Mouse (Mus musculus): ENCODE data around the gene Ppih.

The Ppih gene

DNA sequence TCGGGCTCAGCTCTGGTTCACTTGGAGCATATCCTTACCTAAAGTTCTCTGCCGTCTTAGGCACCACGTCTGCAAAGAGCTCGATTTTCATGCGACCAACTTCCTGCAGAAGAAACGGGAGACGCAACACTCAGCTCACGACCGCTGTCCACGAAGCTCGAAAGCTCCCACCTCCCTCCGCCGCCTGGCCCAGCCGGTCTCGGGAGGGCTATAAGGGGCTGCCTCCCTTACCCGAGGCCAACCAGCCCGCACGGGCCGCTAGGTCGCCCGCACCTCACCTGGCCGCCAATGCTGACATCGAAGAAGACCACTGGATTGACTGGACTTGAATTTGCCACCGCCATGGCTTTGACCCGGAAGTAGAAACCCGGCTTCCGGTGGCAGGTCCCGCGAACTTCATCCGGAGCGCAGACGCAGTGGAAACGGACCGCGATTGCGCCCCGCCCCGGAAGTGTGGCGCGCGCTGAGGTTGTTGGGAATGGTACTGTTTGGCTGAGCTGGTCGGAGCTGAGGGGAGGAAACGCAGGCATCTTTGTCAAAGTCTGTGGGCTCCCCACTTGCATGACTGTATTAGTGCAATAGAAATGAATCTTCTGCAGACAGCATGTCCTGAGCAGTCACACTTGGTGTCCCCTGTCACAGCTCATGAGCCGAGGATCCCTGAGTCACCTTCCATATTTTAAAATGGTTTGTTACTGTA, at the start of gene Ppih:
Gene Ppih, minus strand, starts transcription at position 416 of the 700 bp plus-strand sequence.
- peak; percentile 91 to 92 for DNase-seq (ENCODE audit: low spot score in 2 of 2)

GRCm38 (mm10) chr4:119369460-119369859, 49.1 kb upstream of the Ppih start:
- no peak for DNase-seq (ENCODE audit: low spot score in 2 of 2)

GRCm38 (mm10) chr4:119366758-119367526, 46.6 kb upstream of the Ppih start:
- no peak for DNase-seq (ENCODE audit: low spot score in 2 of 2)

- DNase-seq (ENCODE audit: low spot score in 2 of 2), result no peak
These were observed 41.9 kb upstream of the Ppih start for GRCm38 (mm10) chr4:119362231-119362630.

DNA sequence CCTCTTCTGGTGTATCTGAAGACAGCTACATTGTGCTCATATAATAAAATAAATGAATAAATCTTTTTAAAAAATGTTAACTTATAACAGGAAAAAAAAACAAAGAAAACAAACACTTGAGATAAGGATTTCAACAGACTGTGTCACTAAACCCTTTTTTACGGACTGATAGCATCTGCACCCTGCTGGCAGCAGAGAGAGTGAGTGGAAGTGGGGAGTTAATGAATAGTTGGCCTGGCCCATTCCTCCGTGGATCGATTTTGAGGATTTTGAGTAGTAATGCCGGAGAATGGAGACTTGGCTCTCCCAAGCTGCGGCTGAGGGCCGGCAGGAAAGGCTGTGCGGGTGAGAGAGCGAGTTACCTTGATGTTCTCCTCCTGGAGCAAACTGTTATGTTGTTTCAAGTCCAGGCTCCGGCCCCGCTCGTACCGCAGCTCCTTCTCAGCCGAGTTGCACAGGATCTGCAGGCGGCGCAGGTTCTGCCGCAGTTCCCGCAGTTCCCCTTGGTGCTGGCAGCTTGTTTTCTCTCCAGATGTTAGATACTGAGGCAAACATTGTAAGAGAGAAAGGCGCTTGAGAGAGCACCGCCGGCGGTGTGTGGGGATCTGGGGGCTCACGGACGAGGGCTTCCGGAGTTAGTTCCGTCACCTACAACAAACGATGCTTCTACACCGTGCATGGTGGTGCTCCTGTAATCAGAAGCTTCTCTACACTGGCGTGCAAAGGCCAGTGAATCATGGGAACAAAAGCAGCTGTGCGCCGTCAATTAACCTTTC, 39.0 kb upstream of the Ppih start:
- no peak for DNase-seq (ENCODE audit: low spot score in 2 of 2)

GRCm38 (mm10) chr4:119345508-119345907, 25.2 kb upstream of the Ppih start:
- no peak for DNase-seq (ENCODE audit: low spot score in 2 of 2)

DNA sequence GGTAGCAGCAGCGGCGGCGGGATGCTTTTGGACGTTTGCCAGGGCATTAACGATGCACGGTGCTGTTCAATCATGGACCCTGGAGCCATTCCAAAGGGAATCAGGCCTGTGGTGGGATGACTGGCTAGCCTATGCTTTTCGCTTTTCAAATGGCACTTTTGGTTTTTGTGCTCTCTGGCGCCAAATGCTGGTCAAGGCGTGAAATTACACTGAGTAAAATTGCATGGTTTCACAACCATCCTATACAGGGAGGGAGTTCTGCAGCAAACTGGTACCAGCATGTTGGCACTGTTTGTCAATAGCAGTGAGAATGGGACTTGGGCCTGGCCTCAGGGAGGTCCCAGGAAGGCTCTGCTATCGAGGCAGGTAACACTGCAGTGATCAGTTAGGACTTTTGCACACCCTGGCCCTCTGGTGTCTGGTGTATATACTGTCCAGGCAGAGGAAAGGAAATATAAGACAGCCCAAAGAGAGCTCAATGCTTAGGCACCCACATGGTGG, 18.6 kb upstream of the Ppih start:
- DNase-seq (ENCODE audit: low spot score in 2 of 2), result peak in 1 of 2 experiments; percentile 3

- DNase-seq (ENCODE audit: low spot score in 2 of 2), result no peak
These were observed 18.1 kb upstream of the Ppih start for GRCm38 (mm10) chr4:119338422-119338821.

GRCm38 (mm10) chr4:119333487-119333886, 13.1 kb upstream of the Ppih start:
- DNase-seq (ENCODE audit: low spot score in 2 of 2), result no peak

- no peak for DNase-seq (ENCODE audit: low spot score in 2 of 2)
These were observed 677 bp upstream of the Ppih start for GRCm38 (mm10) chr4:119320896-119321550.

DNA sequence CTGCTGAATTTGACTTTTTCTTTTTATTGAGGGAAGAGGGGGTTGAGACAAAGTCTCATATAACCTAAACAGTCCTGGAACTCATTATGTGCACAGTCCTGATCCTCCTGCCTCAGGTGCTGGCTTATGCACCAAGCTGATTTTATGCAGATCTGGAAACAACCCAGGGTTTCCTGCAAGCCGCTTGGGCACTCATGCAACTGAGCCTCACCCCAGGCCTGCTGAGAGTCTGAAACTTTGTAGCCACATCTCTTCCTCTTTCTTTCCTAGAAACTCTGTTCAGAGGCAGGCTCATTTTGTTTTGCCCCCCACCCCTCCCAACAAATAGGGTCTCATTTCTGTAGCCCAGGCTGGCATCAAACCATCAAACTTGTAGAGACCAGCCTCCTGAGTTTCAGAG, 6.6 kb downstream of the Ppih start:
- DNase-seq (ENCODE audit: low spot score in 2 of 2), result no peak

DNA sequence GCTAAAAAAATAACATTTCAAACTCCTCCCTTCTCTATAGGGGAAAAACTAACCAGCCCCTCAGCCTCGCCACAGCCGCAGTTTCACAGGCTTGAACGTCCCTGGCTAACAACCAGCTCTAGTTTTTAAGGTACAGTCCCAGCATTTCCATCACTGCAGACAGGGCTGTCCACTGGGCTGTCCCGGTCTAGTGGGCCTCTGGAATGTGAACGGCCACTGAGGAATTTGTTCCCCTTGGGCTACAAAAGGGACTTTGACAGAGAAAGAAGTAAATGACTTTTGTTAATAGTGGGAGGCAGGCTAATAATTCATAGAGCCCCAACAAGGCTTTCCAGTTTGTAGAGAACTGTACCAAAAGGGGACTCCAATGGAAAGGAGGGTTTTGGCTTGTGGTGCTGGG, 14.9 kb downstream of the Ppih start:
- DNase-seq (ENCODE audit: low spot score in 2 of 2), result no peak

DNA sequence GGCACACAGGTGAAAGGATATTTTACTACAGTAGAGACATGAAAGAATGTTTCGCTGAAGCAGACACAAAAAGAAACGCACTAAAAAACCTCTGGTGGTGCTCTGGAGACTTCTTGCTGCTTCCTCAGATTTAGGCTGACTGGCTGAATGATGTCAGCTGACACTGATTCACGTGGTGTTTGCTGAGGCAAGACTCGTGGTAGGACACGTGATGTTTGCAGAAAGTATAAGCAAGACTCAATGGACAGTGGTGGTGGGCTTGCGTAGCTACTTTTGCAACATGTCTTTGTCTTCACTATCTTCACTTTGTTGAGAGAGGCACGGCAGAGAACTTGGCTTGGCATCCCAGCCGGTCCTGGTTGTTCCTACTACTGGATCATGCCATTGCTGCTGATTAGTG, 17.1 kb downstream of the Ppih start:
- DNase-seq (ENCODE audit: low spot score in 2 of 2), result no peak

- no peak for DNase-seq (ENCODE audit: low spot score in 2 of 2)
These were observed 18.6 kb downstream of the Ppih start for GRCm38 (mm10) chr4:119301777-119302176.

GRCm38 (mm10) chr4:119300761-119301160, 19.6 kb downstream of the Ppih start:
- DNase-seq (ENCODE audit: low spot score in 2 of 2), result no peak

- DNase-seq (ENCODE audit: low spot score in 2 of 2), result no peak
These were observed 23.0 kb downstream of the Ppih start for GRCm38 (mm10) chr4:119297361-119297760.

GRCm38 (mm10) chr4:119295134-119295453, 25.3 kb downstream of the Ppih start:
- no peak for DNase-seq (ENCODE audit: low spot score in 2 of 2)

- DNase-seq (ENCODE audit: low spot score in 2 of 2), result peak; percentile 99
These were observed 25.8 kb downstream of the Ppih start, which contains the start of gene Ybx1 for GRCm38 (mm10) chr4:119294415-119295133. Ybx1 (minus strand) TSS chr4:119294604.

DNA sequence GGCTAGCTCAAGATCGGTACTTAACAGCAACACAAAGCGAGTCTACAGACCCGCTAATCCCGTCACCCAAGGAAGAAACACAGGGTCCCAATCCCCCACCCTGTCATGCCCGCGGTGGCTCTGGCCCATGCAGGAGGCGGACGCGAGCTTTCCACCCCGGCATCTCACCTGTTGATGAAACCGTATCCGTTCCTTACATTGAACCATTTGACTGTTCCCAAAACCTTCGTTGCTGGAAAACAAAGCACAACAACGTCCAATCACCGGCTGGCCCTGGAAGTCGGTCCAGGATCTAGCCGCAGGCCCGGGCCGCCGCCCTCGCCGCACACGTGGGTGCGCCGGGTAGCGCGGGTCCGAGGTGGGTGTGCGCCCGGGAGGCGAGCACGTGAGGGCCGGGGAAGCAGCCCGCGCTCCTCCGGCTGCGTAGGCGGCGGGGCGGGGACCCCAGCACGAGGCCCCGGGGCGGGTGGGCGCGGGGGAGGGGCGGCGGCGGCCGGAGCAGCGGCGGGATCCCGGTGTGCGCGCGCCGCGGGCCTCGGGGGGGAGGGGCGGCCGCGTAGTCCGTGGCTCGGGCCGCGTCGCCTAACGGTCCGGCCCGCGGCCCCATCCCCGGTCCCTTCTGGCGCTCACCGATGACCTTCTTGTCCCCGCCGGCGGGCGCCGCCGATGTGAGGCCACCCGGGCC, 26.6 kb downstream of the Ppih start:
- DNase-seq (ENCODE audit: low spot score in 2 of 2), result peak; percentile 4 to 16

DNA sequence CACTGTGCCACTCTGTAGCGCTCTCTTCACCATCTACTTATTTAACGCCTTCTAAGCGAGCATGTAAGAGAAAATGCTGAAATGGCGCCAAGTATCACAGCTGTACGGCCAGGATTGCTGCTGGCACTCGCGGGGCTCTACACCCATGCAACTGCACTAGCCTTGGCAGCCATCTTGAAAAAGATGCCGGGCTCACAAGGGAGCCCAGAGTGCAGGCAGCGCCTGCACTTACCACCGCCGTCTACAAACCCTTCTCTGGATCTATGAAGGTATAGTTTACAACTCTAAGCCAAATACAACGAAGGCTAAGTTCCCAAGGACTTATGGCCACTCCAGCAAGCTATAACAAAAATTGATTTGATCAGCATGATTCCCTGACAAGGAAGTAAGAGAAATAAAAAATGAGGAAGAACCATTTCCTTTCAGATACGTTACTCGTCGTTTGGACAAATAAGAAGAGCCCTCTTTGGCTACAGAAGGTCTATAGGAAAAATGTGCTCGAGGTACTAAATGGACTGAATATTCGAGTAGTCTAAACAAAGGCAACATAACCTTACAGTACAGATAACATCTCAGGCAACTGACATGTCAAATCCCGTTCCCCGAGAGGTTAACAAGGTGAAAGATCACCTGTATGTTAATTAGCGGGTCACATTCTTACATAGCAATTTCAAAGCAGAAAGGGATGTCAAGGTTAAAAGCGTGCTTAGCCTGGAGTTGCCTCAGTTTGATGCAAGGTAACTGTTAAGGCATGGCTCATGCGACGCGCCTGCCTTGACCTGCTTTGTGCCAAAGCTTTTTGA, 27.4 kb downstream of the Ppih start:
- DNase-seq (ENCODE audit: low spot score in 2 of 2), result peak; percentile 43 to 58
